Mouse (Mus musculus) spleen, postnatal 36 days (tissue): ENCODE results near the gene Btrc.
"Not testable (repeated sequence)": the region's sequence is repeated elsewhere in the genome, so short reads cannot be mapped to it uniquely, and the experiment has no call there.

Source experiments
- DNase-seq, 2 experiments: peaks; one replicate each; pipeline ENCODE4 v3.0.0; 2022; ENCODE audit warnings: low spot score in 2 of 2, mixed read lengths in 1 of 2

The Btrc gene

DNA sequence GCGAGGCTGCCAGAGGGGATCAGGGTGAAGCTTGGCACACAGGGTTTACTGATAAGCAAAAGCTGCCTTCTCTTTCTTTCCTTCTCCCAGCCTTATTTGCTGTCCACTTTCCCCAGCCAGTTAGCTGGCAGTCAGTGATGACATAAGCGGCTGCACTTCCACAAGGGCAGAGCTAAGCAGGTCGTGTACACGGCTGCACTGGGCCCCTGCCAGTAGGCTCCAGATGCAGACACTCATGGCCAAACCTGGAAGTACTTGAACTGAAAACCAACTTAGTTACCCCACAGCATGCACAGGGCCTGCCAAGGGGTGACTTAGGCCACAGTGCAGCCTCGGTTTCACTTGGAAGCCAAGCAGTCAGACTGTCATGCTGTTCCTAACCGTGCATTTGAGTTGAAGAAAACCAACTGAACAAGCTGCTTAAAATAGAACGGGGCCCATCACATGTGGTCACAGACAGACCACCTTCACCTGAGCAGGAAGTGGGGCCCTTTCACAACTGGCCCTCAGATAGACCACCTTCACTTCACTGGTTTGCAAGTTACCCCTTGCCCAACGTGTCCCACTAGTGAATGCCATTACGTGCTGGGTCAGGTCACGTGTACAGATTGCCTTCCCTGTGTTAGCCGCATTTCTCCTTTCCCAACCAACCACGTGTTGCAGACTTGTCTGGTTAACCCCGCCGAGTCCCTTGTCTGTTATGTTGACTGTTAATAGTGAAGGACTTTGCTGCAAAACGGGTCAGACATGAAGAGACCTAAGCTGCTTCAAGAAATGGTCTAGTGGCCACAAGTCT is 166.9 kb downstream of the Btrc start:
- no peak for DNase-seq

DNA sequence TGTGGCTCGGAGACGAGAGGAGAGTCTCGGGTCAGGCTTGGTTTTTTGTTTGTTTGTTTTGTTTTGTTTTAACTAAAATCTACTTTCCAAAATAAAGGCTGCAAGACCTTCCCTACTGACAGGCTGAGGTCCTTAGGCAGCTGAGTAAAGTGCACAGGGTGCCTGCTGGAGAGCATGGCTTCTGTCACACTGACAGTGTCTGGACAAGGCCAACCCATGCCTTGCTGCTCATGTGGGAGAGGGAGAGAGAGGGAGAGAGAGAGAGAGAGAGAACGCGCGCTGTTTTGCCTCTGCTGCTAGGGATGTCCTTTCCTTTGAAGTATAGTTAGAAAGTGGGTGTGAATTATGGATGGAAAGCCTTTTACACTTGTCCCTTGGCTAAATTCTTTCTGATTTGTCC is 168.0 kb downstream of the Btrc start:
- no peak for DNase-seq

DNA sequence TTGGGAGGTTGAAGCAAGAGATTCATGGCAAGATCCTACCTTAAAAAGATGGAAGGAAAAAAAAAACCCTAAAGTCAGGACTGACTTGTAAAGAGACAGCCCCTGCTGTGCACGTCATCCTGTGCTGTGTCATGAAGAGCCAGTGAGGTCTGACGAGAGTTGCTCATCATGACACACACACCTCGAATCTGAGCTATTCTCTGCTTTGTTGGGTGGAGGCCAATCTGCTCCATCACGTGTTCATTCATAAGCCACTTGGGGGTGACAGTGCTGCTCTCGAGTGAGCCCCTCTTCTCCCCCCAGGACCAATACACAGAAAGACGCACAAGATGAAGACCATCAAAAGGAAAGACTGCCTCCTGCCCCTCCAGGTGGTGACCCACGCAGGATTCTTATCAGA is 170.1 kb downstream of the Btrc start:
- no peak for DNase-seq

DNA sequence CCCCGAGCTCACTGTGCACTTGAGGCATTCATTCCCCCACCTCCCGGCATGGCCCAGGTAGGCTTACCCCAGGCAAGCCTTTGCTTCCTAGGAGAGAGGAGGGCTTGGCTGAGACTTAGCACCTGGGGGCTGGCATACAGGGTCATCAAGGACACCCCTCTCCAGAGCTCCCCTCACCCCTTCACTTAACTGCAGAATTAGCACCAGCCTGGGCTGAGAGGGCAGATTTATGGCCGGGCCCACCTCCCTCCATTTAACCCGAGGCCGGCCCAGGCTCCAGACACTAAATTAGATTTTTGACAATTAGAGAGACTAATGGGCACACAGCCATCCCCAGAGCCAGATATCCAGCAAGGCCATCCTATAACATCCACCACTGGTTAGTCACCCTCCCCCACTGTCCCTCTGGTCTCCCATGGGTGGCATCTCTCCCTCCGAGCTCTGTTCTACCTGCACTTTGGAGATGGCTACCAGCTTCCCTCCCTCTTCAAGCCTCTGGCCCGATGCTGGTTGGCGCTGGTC is 171.7 kb downstream of the Btrc start:
- DNase-seq = no peak

DNA sequence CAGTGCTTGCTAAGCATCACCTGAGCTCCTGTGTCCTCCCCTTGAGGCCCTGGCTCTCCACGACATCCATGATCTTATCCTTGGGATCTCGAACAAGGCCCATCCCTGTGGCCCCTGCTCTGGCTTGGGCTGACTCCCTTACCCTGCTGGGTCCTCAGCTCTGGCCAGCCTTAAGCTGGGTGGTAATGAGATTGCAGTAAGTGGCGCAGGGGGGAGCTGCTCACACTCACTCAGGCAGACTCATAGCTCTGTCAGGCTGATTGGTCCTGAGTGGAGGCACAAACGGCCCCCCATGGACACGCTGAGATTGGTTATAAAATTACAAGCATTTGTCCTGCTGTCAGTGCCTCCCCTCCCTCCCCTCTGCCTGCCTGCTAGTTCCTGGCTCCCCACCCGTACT is 172.4 kb downstream of the Btrc start:
- DNase-seq = no peak

DNA sequence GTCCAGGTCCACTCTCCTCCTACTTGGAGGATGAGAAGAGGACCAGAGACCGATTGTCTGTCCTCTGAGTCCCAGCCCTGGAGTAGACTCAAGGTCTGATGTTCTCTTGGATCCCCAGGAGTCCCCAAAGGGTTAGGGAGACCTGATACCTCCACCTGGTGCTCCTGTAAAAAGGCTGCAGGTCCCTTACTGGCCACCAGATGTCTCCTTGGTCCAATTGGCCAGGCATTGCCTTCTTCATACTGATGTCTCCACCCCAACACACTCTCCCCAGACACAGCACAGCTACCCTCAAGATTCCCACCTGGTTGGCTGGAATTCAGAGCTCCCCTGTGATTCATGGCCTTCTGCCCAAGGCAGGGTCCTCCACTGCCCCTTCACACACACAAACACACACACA is 174.0 kb downstream of the Btrc start:
- DNase-seq = peak; percentile 54 to 60

DNA sequence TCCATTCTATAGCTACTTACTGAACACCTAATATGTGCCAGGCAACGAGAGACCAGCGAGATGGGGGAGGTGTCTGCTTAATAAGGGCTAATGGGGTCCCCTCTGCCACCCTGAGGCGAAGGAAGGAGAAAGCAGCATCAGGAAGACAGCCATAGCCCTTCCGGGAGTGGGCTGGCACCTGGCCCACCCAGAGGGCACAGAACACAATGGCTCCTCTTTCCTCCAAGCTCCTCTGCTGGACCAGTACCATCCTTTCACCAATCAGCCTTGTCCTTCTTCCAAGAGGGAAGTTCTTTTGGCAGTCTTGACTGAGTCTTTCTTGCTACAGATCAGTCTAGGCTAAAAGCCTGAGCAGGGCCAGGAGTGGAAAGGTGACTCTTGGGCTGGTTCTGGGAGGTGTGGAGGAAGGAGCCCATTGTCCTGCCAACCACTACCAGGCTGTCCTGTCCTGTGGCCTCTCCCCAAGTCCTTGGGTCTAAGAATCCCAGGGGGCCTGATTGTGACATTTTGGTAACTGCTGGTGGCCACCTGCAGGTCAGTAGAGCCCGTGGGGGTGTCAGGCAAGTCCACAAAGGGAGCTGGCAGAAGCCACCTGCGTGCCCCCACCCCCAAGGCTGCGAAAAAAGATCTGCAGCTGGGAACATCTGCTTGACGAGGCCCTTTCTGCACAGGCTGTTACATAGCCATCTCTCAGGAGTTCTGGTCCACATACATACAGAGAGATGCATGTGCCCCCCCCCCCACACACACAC is 177.3 kb downstream of the Btrc start:
- no peak for DNase-seq

DNA sequence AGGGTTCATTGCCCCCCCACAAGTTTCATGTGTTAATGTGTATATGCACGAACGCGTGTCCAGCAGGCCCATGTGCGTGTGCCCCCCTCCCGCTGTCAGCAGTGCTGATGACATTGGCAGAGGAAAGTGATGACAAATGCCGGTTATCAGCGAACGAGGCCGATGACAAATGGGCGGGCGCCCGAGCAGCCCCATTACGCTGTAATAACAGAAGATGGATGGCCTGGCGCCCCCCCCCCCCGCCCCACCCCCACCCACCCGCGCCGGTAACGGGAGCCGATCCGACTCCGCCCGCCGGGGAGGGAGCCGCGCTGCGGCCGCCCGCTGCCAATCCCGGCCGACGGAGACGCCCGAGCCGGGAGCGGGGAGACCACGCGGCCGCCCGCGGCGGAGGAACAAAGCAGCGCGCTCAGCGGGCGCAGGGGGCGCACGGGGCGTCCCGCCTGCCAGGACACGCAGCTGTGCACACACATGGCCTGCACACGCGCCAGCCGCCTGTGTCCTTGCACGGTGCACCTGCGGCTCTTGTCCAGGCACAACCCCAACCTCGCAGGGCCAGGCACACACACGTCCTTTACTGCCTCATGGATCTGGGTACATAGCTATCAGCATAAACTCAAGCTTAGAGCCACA is 178.0 kb downstream of the Btrc start:
- peak; percentile 25 to 39 for DNase-seq

DNA sequence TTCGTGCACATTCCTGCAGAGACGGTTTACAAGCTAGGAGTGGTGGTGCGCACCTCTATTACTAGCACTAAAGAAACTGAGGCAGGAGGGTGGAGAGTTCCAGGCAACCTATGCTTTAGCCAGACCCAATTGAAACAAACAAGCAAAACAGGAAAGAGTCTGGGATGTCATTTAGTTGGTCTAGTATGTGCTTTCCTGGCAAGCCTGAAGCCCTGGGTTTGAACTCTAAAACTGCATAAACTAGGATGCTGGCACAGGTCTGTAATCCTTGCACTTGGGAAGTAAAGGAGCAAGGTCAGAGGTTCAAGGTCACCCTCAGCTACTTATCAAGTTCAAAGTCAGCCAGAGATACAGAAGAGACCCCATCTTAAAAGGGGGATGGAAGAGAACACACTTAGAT is 178.5 kb downstream of the Btrc start:
- no peak for DNase-seq

DNA sequence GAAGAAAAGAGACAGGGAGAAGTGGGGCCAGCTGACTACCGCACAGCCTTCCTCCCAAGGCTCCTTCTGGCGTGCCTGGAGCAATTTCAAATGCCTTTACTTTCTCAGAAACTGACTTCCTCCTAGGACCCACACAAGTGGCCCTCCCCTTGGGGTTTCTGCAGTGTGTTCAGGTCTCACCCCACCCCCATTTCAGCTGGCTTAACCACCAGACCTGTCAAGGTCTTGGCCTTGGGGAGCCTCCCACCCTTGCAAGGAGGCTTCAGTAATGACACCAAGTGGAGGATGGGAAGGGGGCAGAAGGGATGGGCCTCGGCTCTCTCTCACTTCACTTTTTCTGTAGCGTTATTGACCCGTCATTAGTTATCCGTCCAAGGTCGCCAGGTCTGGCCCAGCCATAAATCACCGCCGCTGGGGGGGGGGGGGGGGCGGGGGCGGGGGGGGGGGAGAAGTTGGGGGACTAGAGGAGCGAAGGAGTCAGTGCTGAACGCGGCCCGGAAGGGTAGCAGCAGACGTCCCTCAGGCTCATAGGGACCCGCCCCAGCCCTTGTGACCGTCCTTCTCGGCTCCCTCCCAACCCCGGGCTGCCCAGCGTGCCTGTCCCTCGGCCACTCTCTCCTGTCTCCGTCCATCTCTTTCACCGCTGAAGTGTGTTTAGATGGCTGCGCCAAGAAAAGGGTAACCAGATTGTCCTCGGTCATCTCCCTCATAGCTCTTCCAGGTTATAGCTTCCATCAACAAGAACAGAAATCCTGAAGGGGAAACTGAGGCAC is 180.8 kb downstream of the Btrc start:
- peak; percentile 31 to 39 for DNase-seq

DNA sequence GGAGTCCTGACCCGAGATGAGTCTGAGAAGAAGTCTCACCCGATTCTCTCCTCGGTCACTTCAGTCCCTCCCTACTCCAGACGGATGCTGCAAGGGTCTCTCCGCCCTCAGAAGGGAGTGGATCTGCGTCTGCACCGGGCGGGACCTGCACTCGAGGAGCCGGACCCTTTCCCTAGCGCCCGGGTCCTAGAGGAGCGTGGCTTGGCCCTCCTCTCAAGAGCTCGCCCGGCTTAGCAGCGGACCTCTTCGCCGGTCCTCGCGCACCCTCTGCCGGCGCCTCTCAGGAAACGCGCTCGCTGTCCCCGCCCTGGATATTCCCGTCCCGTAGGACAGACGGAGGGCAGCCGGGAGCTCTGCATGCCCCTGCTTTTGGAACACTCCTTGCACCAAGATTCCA is 181.4 kb downstream of the Btrc start:
- DNase-seq = peak; percentile 67 to 69

DNA sequence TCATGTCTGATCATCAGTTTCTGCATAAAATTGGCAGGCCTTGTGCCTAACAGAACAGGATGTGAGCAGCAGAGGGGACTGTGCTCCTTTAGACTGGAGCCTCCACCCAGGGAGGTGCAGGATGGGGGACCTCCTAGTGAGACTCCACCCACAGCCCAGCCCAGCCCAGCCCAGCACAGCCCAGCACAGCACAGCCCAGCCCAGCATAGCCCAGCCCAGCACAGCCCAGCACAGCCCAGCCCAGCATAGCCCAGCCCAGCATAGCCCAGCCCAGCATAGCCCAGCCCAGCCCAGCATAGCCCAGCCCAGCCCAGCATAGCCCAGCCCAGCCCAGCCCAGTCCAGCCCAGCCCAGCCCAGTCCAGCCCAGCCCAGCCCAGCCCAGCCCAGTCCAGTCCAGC is 184.7 kb downstream of the Btrc start:
- not testable (repeated sequence) for DNase-seq

DNA sequence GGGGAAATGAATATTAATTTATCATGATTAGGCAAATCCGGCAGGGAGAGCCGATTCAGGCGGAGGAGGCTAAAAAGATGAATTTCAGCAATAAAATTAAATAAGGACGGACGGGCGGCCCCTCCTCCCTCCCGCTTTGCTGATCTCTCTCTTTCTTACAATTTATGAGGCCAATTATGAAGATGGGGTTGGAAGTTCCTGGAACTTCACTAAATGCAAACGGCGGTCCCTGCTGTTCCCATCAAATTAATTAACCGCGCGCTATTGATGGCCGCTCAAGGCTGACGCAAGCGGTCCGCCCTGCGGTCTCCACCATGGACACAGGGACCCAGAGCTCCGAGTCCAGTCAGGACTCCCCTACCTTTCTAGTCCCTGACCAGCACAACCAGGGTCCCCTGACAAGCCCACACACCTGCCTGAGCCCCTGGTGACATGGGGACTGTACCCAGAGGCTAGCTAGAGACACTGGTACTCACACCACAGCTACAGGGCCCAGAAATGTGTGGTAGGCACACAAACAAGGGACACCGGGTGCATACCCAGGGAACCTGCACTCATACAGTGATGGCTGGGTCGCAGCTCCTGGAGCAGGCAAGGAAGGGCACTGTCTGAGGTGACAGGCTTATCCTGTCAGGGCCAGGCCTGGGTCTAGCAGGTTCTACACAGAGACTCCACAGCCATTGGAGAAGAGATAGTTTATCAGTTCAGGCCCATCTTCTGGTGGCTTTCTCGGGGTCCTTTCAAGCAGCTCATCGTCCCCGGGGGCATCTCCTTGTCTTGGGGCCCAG is 185.8 kb downstream of the Btrc start:
- no peak for DNase-seq

DNA sequence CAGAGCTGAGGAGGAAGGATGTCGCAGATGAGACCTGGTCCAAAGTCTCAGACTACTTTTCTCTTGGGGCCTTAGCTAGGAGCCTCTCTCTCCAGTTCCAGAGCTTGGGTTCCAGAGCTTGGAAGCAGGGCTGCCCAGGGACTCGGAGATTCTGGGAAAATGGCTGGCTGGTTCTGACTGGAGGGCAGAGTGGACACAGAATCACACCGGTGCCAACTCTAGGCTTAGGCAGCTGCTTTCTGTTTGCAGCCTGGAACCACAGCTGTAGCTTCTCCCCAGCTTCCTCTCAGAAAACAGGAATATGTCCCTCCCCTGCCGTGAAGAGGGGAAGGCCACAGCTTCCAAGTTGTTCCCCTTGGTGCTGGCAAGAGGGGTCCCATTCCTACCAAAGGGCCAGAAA is 186.4 kb downstream of the Btrc start:
- no peak for DNase-seq

DNA sequence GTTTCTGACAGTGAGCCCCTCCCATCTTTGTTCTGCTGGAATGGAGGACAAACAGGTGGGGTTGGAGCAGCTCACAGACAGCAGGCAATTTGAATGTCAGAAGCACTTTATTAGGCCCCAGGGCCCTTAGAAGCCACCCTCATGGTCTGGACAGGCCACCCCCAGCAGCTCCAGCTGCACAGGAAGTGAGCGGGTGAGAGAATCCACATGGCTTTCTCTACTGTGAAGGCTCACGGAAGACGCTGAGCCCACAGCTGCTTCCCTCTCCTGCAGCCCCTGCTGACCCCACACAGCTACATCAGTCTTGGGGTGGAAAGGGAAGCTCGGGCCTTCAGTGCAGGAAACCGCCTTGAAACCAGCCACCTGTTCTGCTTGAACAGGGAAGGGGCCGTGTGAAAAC is 188.7 kb downstream of the Btrc start:
- no peak for DNase-seq

DNA sequence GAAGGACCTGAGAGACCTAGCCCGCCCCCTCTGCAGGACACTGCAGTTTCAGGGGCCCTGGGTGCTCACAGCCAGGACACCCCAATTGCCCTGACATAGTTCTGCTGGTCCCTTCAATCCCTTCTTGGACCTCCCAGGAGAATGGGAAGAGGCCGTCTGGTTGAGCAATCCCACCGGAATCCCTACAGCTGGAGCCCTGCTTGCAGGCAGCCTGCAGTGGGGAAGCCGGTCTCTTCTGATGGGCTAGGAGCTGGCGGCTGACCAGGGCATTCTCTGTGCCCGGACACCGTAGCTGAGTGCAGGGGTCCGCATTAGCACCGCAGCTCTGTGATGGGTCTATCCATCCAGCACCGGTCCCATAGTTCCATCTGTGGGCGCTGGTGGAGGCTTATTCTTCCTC is 190.6 kb downstream of the Btrc start:
- DNase-seq = no peak

DNA sequence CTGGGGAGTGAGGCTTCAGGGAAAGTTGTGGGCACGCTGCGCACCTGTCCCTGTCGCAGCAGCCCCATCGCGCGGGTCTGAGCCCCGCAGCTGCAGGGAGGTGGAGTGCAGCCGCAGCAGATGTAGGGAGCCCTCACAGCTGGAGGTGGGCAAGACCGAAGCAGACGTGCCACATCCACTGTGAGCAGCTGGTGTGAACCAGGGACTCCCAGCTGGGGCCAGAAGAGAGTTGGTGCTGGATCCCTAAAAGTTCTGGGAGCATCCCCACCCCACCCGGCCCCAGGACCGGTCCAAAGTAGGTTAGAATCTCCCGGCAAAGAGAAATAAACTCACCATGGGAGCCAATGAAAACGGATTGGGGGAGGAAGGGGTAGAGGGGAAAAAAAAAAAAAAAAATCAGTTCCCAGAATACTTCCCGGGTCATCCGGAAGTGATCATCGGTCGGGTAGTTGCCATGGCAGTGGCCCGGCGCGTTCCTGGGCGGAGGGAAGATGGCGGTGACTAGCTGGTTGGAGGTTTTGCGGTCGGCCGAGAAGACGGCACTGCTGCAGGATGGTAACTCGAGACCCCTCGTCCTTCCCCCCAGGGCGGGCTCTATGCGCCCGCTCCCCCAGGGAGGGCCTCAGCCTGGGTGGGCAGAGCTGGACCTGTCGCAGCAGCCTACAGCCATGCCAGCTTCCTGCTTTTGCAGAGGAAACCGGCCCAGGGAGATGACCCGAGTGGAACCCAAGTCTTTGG is 196.8 kb downstream of the Btrc start, which contains the start of the genes Poll and Gm17018:
TSS of gene Poll (minus strand) at position 379 of the 738 bp plus-strand sequence.
TSS of gene Gm17018 (plus strand) at position 463 of the 738 bp plus-strand sequence.
- peak; percentile 81 to 84 for DNase-seq

DNA sequence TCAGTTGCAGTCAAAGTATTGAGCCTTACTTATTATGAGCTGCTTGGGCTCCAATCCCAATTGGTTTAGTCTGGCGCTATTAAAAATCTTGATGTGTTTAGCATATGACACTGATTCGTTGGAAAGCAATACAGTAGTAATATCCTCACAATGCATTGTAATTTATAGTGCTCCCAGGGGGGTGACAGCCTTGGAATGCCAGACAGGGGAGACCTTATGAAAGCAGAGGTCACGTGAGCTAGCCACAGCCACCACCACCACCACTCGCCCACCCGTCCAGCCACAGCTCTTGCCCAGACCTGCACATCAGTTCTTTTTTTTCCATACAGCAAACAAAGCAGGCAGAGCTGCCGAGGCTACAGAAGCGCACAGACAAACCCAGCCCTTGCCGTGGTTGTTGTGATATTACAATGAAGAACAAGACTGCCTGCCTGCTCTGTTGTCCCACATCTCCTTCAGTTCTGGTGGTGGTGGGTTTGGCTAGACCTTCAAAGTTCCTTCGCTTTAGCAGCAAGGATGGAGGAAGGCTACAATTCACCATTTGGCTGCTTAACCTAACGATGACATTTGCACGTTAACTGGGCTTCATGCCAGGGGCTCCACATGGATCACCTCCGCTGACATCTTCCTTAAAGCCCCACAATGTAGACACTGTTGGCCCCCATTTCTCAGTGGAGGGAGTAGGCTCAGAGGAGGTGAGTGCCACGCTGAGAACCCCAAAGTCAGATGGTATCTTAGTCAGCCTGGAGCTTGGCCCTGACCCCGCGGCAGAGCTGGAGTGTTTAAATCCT is 202.6 kb downstream of the Btrc start:
- no peak for DNase-seq

DNA sequence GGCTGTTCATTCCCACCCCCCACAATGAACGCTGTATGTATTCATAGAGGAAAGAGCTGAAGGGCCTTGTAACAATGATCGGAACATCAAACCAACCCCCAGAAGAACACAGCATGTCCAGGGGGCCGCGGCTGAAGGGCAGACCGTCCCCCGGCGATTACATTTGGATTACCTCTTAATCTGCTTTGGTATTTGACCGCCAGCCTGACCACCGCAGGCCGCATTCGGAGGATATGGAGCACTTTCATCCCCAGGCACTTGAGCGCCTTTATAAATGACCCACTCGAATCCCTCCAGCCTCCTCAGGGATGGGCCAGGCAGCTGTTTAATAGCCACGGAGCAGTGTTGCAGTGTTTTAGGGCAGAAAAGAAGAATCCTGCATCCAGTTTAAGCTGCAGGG is 203.8 kb downstream of the Btrc start:
- DNase-seq = no peak
